22 mouse cellular contexts compared by ENCODE assay signal in genomic region chr4:149977181-149977580, GRCm38 (mm10). TPM values are rescaled to one million over a fixed set of nuclear protein-coding genes. Genes with fewer than 3 reads are reported as not detected.
DNase-seq lines count a peak whose midpoint lies in the region; ATAC-seq and TF ChIP-seq lines count a peak whose summit lies in the region.
"Had no signal": no experiment of that assay in that cellular context is flagged by ENCODE, and none has a peak within 500 bp of the region (broad histone marks: within the 10 kb centered on the region; RNA-seq: fewer than 3 reads in every experiment).

No protein-coding gene starts in this region.

- TF ChIP-seq CTCF in hindbrain, postnatal 0 days (IDR thresholded peaks at IDR 0.05; ENCODE audit: low read depth) = no peak

- WGBS in hindbrain, postnatal 0 days = 74% methylated on average over 6 of the region's 6 CpGs
- WGBS in hindbrain, embryonic 12.5 days = 79% methylated on average over 6 of the region's 6 CpGs

- H3K9me3 ChIP-seq in hindbrain, postnatal 0 days (ENCODE audit: low read length) = no peaks in the 10 kb centered on the region
- no peaks in the 10 kb centered on the region for H3K9me3 ChIP-seq in hindbrain, embryonic 12.5 days (replicated peaks)
- H3K9me3 ChIP-seq: forebrain, embryonic 15.5 days; midbrain, embryonic 13.5 days; neural tube, embryonic 13.5 days; stomach, embryonic 15.5 days had no signal

- H3K4me3 ChIP-seq in hindbrain, postnatal 0 days (ENCODE audit: low read length) = no peak overlapping the region
- H3K4me3 ChIP-seq in hindbrain, embryonic 12.5 days = no peak overlapping the region
- H3K4me3 ChIP-seq: forebrain, embryonic 15.5 days; midbrain, embryonic 13.5 days; neural tube, embryonic 13.5 days; stomach, embryonic 15.5 days had no signal

- peak; percentile 64 for ATAC-seq in frontal cortex, adult (ENCODE audit: low TSS enrichment)
- no peak for ATAC-seq in hindbrain, postnatal 0 days
- ATAC-seq in hindbrain, embryonic 12.5 days (ENCODE audit: low FRiP score) = no peak
- ATAC-seq: midbrain, embryonic 13.5 days; Patski had no signal

- no peaks in the 10 kb centered on the region for H3K27me3 ChIP-seq in hindbrain, postnatal 0 days (ENCODE audit: insufficient read depth, low read length)
- peaks cover 4% of the 10 kb centered on the region; the same call in 1 of the 2 replicates for H3K27me3 ChIP-seq in hindbrain, embryonic 12.5 days
- H3K27me3 ChIP-seq: forebrain, embryonic 15.5 days; neural tube, embryonic 13.5 days; Patski; stomach, embryonic 15.5 days had no signal

- H3K4me1 ChIP-seq in hindbrain, postnatal 0 days (ENCODE audit: insufficient read depth, low read length) = peaks cover 14% of the 10 kb centered on the region
- peaks cover 15% of the 10 kb centered on the region for H3K4me1 ChIP-seq in hindbrain, embryonic 12.5 days

- no peaks in the 10 kb centered on the region; the same call in 1 of the 2 replicates for H3K36me3 ChIP-seq in hindbrain, postnatal 0 days (ENCODE audit: insufficient read depth, low read length)
- H3K36me3 ChIP-seq in hindbrain, embryonic 12.5 days = no peaks in the 10 kb centered on the region
- H3K36me3 ChIP-seq: forebrain, embryonic 15.5 days; midbrain, embryonic 13.5 days; neural tube, embryonic 13.5 days; stomach, embryonic 15.5 days had no signal

- H3K9ac ChIP-seq in hindbrain, postnatal 0 days (replicated peaks; ENCODE audit: low read length) = no peak overlapping the region
- no peak overlapping the region for H3K9ac ChIP-seq in hindbrain, embryonic 12.5 days
- H3K9ac ChIP-seq: forebrain, embryonic 15.5 days; liver, embryonic 14.5 days; midbrain, embryonic 13.5 days; neural tube, embryonic 13.5 days; stomach, embryonic 15.5 days had no signal

- no peak for DNase-seq in frontal cortex, postnatal 25 days (ENCODE audit: low spot score in 2 of 2)
- DNase-seq in hindbrain, postnatal 0 days (ENCODE audit: low spot score) = no peak
- DNase-seq in right cerebral cortex, adult 18-20 months = peak; percentile 68
- DNase-seq in right cerebral cortex, postnatal 10 days (ENCODE audit: low spot score in 2 of 2) = no peak
- no peak for DNase-seq in adrenal gland, postnatal 36 days
- DNase-seq: cerebellum, adult 2 months; cerebellum, postnatal 14 days; kidney, adult 8-10 months; lung, adult 2 months; right cerebral cortex, postnatal 25 days; thymus, adult 2 months; thymus, postnatal 36 days had no signal

- no peak overlapping the region for H3K4me2 ChIP-seq in hindbrain, postnatal 0 days (ENCODE audit: low read depth, low read length)
- no peak overlapping the region for H3K4me2 ChIP-seq in hindbrain, embryonic 12.5 days (replicated peaks)
- H3K4me2 ChIP-seq: forebrain, embryonic 15.5 days; midbrain, embryonic 13.5 days; neural tube, embryonic 13.5 days had no signal

- H3K27ac ChIP-seq in hindbrain, postnatal 0 days = peak overlapping the region; percentile 56; the same call in 1 of the 2 replicates
- no peak overlapping the region for H3K27ac ChIP-seq in hindbrain, embryonic 12.5 days
- H3K27ac ChIP-seq: liver, embryonic 14.5 days; macrophage; midbrain, embryonic 13.5 days had no signal

RNA-seq across cellular contexts. Expression of gene Spsb1, which starts 22.3 kb away (rescaled TPM):
- 13.7 and 18.4 TPM in 2 replicates for total RNA-seq in hindbrain, postnatal 0 days (2014; rRNA removed)
- 8.9 and 9.2 TPM in 2 replicates for polyA plus RNA-seq in hindbrain, postnatal 0 days (2015; fragmentation: Nextera tagmentation; extraction: Ambion mirVana)
- 15.5 and 17.8 TPM in 2 replicates for polyA plus RNA-seq in hindbrain, embryonic 12.5 days (2016; fragmentation: Nextera tagmentation; extraction: Ambion mirVana)
- 10 to 100 TPM; 21.8 to 52.7 TPM for total RNA-seq in adrenal gland, postnatal 36 days (2021)
- total RNA-seq: megakaryocyte-erythroid progenitor cell, adult 5-6 weeks had no signal

RNA-seq across cellular contexts. Expression of gene H6pd, which starts 31.6 kb away (rescaled TPM):
- total RNA-seq in hindbrain, postnatal 0 days (2014; rRNA removed) = 15.0 and 16.9 TPM in 2 replicates
- 3.0 and 3.4 TPM in 2 replicates for polyA plus RNA-seq in hindbrain, postnatal 0 days (2015; fragmentation: Nextera tagmentation; extraction: Ambion mirVana)
- 5.4 and 5.8 TPM in 2 replicates for polyA plus RNA-seq in hindbrain, embryonic 12.5 days (2016; fragmentation: Nextera tagmentation; extraction: Ambion mirVana)
- total RNA-seq in adrenal gland, postnatal 36 days (2021) = 100 to 1,000 TPM; 152 to 160 TPM
